Mouse (Mus musculus) stomach, postnatal 0 days (tissue): ENCODE data around the gene Rab11fip4. TPM values are rescaled to one million over a fixed set of nuclear protein-coding genes. Genes with fewer than 3 reads are reported as not detected.

Experiments
- ATAC-seq: fragments of 200-750 bp; cut with Nextera tagmentation; 2 replicates; pipeline ENCODE4 v1.8.0; 2017; ENCODE audit not compliant: low FRiP score, low TSS enrichment
- DNase-seq: peaks from one replicate; pipeline ENCODE4 v3.0.0-alpha.2; 2016; ENCODE audit warnings: low spot score
- H3K27ac ChIP-seq: fragments of 300-500 bp; sonication (generic); replicated peaks from 2 replicates; pipeline ENCODE4 v1.5.1; 2014; ENCODE audit warnings: mild to moderate bottlenecking, control low read depth
- H3K27me3 ChIP-seq: fragments of 300-500 bp; sonication (generic); 2 replicates; pipeline ENCODE4 v1.6.1; 2014; ENCODE audit warnings: low read length; ENCODE audit not compliant: control insufficient read depth, insufficient read depth
- H3K36me3 ChIP-seq: fragments of 300-500 bp; sonication (generic); 2 replicates; pipeline ENCODE4 v1.6.1; 2014; ENCODE audit warnings: low read length, mixed read lengths; ENCODE audit not compliant: control insufficient read depth, insufficient read depth
- H3K4me1 ChIP-seq: fragments of 300-500 bp; sonication (generic); replicated peaks from 2 replicates; pipeline ENCODE4 v1.6.1; 2014; ENCODE audit warnings: antibody characterized with exemption; ENCODE audit not compliant: control insufficient read depth, insufficient read depth
- H3K4me2 ChIP-seq: fragments of 300-500 bp; sonication (generic); replicated peaks from 2 replicates; pipeline ENCODE4 v1.6.1; 2014; ENCODE audit warnings: low read depth, mild to moderate bottlenecking, control low read depth, moderate library complexity
- H3K4me3 ChIP-seq: fragments of 300-500 bp; sonication (generic); 2 replicates; pipeline ENCODE4 v1.5.1; 2014; ENCODE audit warnings: low read depth, low read length, control low read depth
- H3K9ac ChIP-seq: fragments of 300-500 bp; sonication (generic); 2 replicates; pipeline ENCODE4 v1.6.1; 2014; ENCODE audit warnings: mild to moderate bottlenecking, low read length, control low read depth, mixed read lengths
- H3K9me3 ChIP-seq: fragments of 300-500 bp; sonication (generic); 2 replicates; pipeline ENCODE4 v1.6.1; 2016; ENCODE audit warnings: low read length; ENCODE audit not compliant: control insufficient read depth
- CTCF ChIP-seq: IDR thresholded peaks from 2 replicates; pipeline ENCODE4 v1.5.1; 2016; ENCODE audit warnings: antibody characterized with exemption, low read depth, mild to moderate bottlenecking, moderate library complexity
- EP300 ChIP-seq: optimal IDR thresholded peaks from 2 replicates; pipeline ENCODE3; 2016; ENCODE audit warnings: antibody characterized with exemption
- WGBS: fragments of 180-500 bp; shearing (Covaris S2); extraction: QIAGEN DNeasy Blood & Tissue Kit; methylation state at CpG from one replicate; pipeline ENCODE4 v1.1.7; 2014; 5-methylcytosine and 5-hydroxymethylcytosine counted together
- polyA plus RNA-seq: library from polyadenylated mRNA; unstranded; fragments of >200 nt; fragmentation: Nextera tagmentation; extraction: Ambion mirVana; gene quantifications from 2 replicates; pipeline ENCODE4 v1.2.1, GENCODE M21; 2015

The Rab11fip4 gene
- polyA plus RNA-seq, 1 experiment from 2014 or later = 0.98 TPM

DNA sequence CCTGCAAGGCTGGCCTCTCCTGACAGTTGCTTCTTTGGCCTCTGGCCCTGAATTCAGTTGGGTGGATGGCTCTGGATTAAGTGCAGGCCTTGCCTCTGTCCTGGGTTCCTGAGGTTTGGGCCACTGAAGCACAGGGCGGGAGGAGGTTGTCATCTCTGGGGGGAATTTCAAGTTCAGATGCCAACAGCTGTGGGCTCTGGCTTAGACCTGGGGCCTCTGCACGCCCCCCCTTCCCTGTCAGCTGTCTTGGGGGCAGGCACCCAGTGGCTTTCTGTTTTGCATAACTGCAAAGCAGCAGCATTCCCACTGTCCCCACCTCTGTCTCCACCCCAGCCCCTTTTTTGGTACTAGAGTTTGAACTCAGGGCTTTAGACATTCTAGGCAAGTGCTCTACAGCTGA lies 139.4 kb downstream of the Rab11fip4 start:
- no peaks in the 10 kb centered on the region for H3K4me1 ChIP-seq
- H3K27me3 ChIP-seq = no peaks in the 10 kb centered on the region
- TF ChIP-seq CTCF (no peak), EP300 (no peak)
- ATAC-seq = no peak
- no peak overlapping the region for H3K4me3 ChIP-seq
- 74% methylated on average over 2 of the region's 2 CpGs for WGBS
- H3K9ac ChIP-seq = no peak overlapping the region
- peak overlapping the region; percentile 58; the same call in 1 of the 2 replicates for H3K27ac ChIP-seq
- H3K36me3 ChIP-seq = peaks cover 16% of the 10 kb centered on the region; the same call in 1 of the 2 replicates
- DNase-seq = no peak
- no peaks in the 10 kb centered on the region for H3K9me3 ChIP-seq
- H3K4me2 ChIP-seq = no peak overlapping the region

DNA sequence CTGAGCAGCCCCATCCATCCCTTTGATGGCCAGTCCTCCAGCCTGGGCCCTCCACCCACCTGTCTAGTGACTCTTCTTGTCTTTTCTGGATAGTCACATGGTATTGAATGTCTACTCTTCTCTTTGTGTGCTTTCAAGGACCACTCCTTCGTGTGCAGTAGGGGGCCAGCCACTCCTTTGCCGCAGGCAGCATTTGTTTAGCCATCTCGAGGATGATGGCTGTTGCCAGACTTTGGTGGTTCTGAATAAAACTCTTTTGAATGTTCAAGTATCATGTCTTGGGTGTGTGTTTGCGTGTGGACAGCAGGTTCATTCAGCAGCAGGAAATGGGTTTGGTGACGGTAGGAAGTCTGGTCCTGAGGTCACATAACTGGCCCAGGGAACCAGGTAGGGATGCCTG lies 140.5 kb downstream of the Rab11fip4 start:
- 79% methylated on average over 5 of the region's 5 CpGs for WGBS
- Histone ChIP-seq H3K27ac (no peak overlapping the region), H3K36me3 (peaks cover 16% of the 10 kb centered on the region; the same call in 1 of the 2 replicates), H3K9ac (no peak overlapping the region), H3K4me3 (no peak overlapping the region), H3K4me2 (no peak overlapping the region), H3K27me3 (no peaks in the 10 kb centered on the region), H3K4me1 (no peaks in the 10 kb centered on the region; the same call in 1 of the 2 replicates), H3K9me3 (no peaks in the 10 kb centered on the region)
- ATAC-seq = no peak
- no peak for DNase-seq
- no peak for TF ChIP-seq EP300
- TF ChIP-seq CTCF = no peak

DNA sequence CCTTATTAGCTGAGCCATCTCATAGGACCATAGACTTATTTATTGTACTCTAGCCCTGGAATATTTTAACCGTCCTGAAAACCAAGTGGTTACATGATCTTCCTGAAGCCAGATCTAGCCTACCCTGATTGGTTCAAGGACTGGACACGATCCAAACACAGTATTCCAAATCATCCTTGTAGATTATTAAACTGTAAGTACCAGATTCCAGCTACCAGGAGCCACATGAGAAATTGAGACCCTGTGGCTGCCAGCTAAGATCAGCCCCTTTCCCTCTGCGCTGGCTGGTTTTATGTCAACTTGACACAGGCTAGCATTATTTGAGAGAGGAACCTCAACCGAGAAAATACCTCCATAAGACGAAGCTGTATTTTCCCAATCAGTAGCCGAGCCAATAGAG lies 142.0 kb downstream of the Rab11fip4 start:
- 83% methylated on average over 6 of the region's 6 CpGs for WGBS

DNA sequence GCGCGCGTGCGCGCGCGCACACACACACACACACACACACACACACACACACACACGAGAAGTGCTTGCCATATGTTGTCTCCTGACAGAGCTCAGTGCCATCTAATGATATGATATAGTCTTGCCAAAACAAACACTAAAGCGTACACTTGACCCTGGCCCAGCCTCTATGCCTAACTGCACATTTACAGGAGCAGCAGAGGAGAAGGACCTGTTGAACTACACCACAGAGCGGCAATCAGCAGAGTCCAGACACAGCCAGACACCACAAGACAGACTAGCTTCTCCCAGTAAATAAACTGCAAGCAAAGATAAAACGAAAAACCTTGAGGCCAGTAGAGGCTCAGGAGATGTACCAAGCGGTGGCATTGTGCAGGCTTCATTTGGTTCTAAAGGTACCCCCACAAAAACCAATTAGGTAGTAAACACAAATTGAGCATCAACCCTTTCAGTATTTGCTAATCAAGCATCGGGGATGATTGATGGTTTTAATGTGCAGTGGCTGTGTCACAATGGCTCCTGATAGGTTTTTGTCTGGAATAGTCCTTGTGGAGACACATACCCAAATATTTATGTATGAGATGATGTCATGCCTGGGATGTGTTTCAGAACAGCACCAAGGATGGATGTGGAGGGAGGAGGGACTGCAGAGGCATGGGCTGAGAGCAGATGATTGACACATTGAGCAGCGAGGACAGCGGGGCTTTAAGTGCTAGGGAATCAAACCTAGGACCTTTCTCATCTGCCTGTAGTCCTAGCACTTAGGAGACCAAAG lies 145.4 kb downstream of the Rab11fip4 start:
- H3K9me3 ChIP-seq = no peaks in the 10 kb centered on the region
- peak; percentile 66 for TF ChIP-seq CTCF
- TF ChIP-seq EP300 = no peak
- H3K4me1 ChIP-seq = peaks cover 13% of the 10 kb centered on the region
- peak overlapping the region; percentile 88 for H3K27ac ChIP-seq
- DNase-seq (no peak), ATAC-seq (peak; percentile 73)
- H3K9ac ChIP-seq = no peak overlapping the region
- H3K4me3 ChIP-seq = no peak overlapping the region
- H3K4me2 ChIP-seq = no peak overlapping the region
- 65% methylated on average over 15 of the region's 15 CpGs for WGBS
- H3K27me3 ChIP-seq = no peaks in the 10 kb centered on the region
- H3K36me3 ChIP-seq = 0 out of 2 replicates have a peak, but pooled peaks cover 6% of the 10 kb centered on the region

More for the DNA sequence above, 142.0 kb downstream of the Rab11fip4 start:
- H3K4me3 ChIP-seq = no peak overlapping the region
- H3K27me3 ChIP-seq = no peaks in the 10 kb centered on the region
- H3K4me1 ChIP-seq = peaks cover 5% of the 10 kb centered on the region; the same call in 1 of the 2 replicates
- no peak overlapping the region for H3K27ac ChIP-seq
- no peak overlapping the region for H3K4me2 ChIP-seq
- TF ChIP-seq CTCF = no peak
- TF ChIP-seq EP300 = no peak
- no peaks in the 10 kb centered on the region for H3K9me3 ChIP-seq
- peaks cover 12% of the 10 kb centered on the region; the same call in 1 of the 2 replicates for H3K36me3 ChIP-seq
- DNase-seq (no peak), ATAC-seq (no peak)
- H3K9ac ChIP-seq = no peak overlapping the region

DNA sequence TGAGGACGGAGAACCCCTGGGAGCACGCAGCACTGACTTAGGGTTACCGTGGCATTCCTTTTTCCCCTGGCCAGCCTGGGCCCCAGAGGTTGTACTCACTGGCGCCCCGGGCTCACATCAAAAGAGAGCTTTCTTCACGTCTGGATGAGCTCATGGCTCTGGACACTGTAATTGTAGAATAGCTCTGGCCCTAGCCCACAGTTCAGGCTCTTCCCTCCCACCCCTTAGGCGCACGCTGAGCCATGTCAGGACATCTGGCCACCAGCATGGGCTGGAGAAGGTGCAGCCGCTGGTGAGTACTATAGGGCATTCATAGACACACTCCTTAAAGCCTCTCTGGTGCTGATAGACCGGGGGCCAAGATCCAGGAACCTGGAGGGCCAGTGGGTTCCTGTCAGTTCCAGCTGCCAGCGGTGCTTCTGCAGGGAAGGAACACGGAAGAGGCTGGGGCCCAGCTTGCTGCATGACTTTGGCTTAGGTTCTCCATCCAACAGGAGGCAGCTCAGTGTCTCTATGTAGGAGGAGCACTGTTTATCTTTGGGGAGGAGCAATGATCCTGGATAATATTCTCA lies 146.2 kb downstream of the Rab11fip4 start:
- H3K27ac ChIP-seq = peak overlapping the region; percentile 88
- TF ChIP-seq EP300 (no peak), CTCF (no peak)
- peaks cover 13% of the 10 kb centered on the region for H3K4me1 ChIP-seq
- DNase-seq (no peak), ATAC-seq (peak; percentile 53; the same call in 1 of the 2 replicates)
- H3K36me3 ChIP-seq = 0 out of 2 replicates have a peak, but pooled peaks cover 3% of the 10 kb centered on the region
- H3K4me2 ChIP-seq = no peak overlapping the region
- WGBS = 47% methylated on average over 12 of the region's 12 CpGs
- H3K9ac ChIP-seq = no peak overlapping the region
- no peaks in the 10 kb centered on the region for H3K27me3 ChIP-seq
- H3K4me3 ChIP-seq = no peak overlapping the region
- no peaks in the 10 kb centered on the region for H3K9me3 ChIP-seq
